Mouse (Mus musculus): ENCODE measurements at regions not wholly inside any gene's neighbourhood (a gene's known extent, or its start where the extent isn't known, plus 50 kb on each side); places are given as distances from the start of the nearest gene placed in this dataset.

- Histone ChIP-seq H3K4me3 (ENCODE audit: low read depth, low read length) (no peak overlapping the region), H3K4me2 (replicated peaks; ENCODE audit: low read depth) (no peak overlapping the region), H3K9me3 (ENCODE audit: control insufficient read depth) (no peaks in the 10 kb centered on the region), H3K4me1 (replicated peaks; ENCODE audit: control insufficient read depth, insufficient read depth, low read length) (no peaks in the 10 kb centered on the region), H3K36me3 (ENCODE audit: control insufficient read depth, insufficient read depth) (no peaks in the 10 kb centered on the region), H3K27ac (ENCODE audit: low read depth, low read length) (no peak overlapping the region), H3K9ac (ENCODE audit: low read depth, low read length) (no peak overlapping the region), H3K27me3 (replicated peaks; ENCODE audit: control insufficient read depth, insufficient read depth, low read length) (no peaks in the 10 kb centered on the region)
- no peak for TF ChIP-seq CTCF (IDR thresholded peaks at IDR 0.05; ENCODE audit: low read depth)
- WGBS, result 89% methylated on average over 8 of the region's 8 CpGs
- ATAC-seq, result no peak
Observed at GRCm38 (mm10) chr2:169443271-169443670, 144.3 kb downstream of the Gm11011 start.

GRCm38 (mm10) chr2:169431516-169431915 is 156.0 kb downstream of the Gm11011 start:
- H3K9me3 ChIP-seq (ENCODE audit: control insufficient read depth), result no peaks in the 10 kb centered on the region
- no peak overlapping the region for H3K4me3 ChIP-seq (ENCODE audit: low read depth, low read length)
- ATAC-seq, result no peak
- no peak for TF ChIP-seq CTCF (IDR thresholded peaks at IDR 0.05; ENCODE audit: low read depth)
- H3K4me1 ChIP-seq (replicated peaks; ENCODE audit: control insufficient read depth, insufficient read depth, low read length), result no peaks in the 10 kb centered on the region
- no peaks in the 10 kb centered on the region for H3K36me3 ChIP-seq (ENCODE audit: control insufficient read depth, insufficient read depth)
- no peak overlapping the region for H3K27ac ChIP-seq (ENCODE audit: low read depth, low read length)
- H3K4me2 ChIP-seq (replicated peaks; ENCODE audit: low read depth), result no peak overlapping the region
- H3K9ac ChIP-seq (ENCODE audit: low read depth, low read length), result no peak overlapping the region
- no peaks in the 10 kb centered on the region for H3K27me3 ChIP-seq (replicated peaks; ENCODE audit: control insufficient read depth, insufficient read depth, low read length)
- 96% methylated on average over 8 of the region's 8 CpGs for WGBS

GRCm38 (mm10) chr2:169429411-169429810 is 158.1 kb downstream of the Gm11011 start:
- no peak overlapping the region for H3K27ac ChIP-seq (ENCODE audit: low read depth, low read length)
- no peak for TF ChIP-seq CTCF (IDR thresholded peaks at IDR 0.05; ENCODE audit: low read depth)
- no peak overlapping the region for H3K4me2 ChIP-seq (replicated peaks; ENCODE audit: low read depth)
- no peak overlapping the region for H3K4me3 ChIP-seq (ENCODE audit: low read depth, low read length)
- no peaks in the 10 kb centered on the region for H3K4me1 ChIP-seq (replicated peaks; ENCODE audit: control insufficient read depth, insufficient read depth, low read length)
- 84% methylated on average over 7 of the region's 7 CpGs for WGBS
- no peaks in the 10 kb centered on the region for H3K9me3 ChIP-seq (ENCODE audit: control insufficient read depth)
- no peak overlapping the region for H3K9ac ChIP-seq (ENCODE audit: low read depth, low read length)
- no peaks in the 10 kb centered on the region for H3K27me3 ChIP-seq (replicated peaks; ENCODE audit: control insufficient read depth, insufficient read depth, low read length)
- ATAC-seq, result no peak
- no peaks in the 10 kb centered on the region for H3K36me3 ChIP-seq (ENCODE audit: control insufficient read depth, insufficient read depth)

GRCm38 (mm10) chr2:169424166-169424920 is 163.2 kb downstream of the Gm11011 start:
- 62% methylated on average over 12 of the region's 12 CpGs for WGBS

GRCm38 (mm10) chr2:169412361-169412760 is 175.2 kb downstream of the Gm11011 start:
- Histone ChIP-seq H3K27me3 (replicated peaks; ENCODE audit: control insufficient read depth, insufficient read depth, low read length) (no peaks in the 10 kb centered on the region), H3K27ac (ENCODE audit: low read depth, low read length) (no peak overlapping the region), H3K4me3 (ENCODE audit: low read depth, low read length) (no peak overlapping the region), H3K4me2 (replicated peaks; ENCODE audit: low read depth) (no peak overlapping the region), H3K9ac (ENCODE audit: low read depth, low read length) (no peak overlapping the region), H3K36me3 (ENCODE audit: control insufficient read depth, insufficient read depth) (no peaks in the 10 kb centered on the region), H3K9me3 (ENCODE audit: control insufficient read depth) (no peaks in the 10 kb centered on the region), H3K4me1 (replicated peaks; ENCODE audit: control insufficient read depth, insufficient read depth, low read length) (no peaks in the 10 kb centered on the region)
- 81% methylated on average over 6 of the region's 6 CpGs for WGBS
- no peak for ATAC-seq
- TF ChIP-seq CTCF (IDR thresholded peaks at IDR 0.05; ENCODE audit: low read depth), result no peak

More at GRCm38 (mm10) chr2:169424166-169424920, 163.2 kb downstream of the Gm11011 start:
- no peak overlapping the region for H3K4me3 ChIP-seq (ENCODE audit: low read depth, low read length)
- H3K9me3 ChIP-seq (ENCODE audit: control insufficient read depth), result no peaks in the 10 kb centered on the region
- H3K4me1 ChIP-seq (replicated peaks; ENCODE audit: control insufficient read depth, insufficient read depth, low read length), result no peaks in the 10 kb centered on the region
- no peak for TF ChIP-seq CTCF (IDR thresholded peaks at IDR 0.05; ENCODE audit: low read depth)
- H3K36me3 ChIP-seq (ENCODE audit: control insufficient read depth, insufficient read depth), result no peaks in the 10 kb centered on the region
- H3K27ac ChIP-seq (ENCODE audit: low read depth, low read length), result no peak overlapping the region
- ATAC-seq, result no peak
- H3K27me3 ChIP-seq (replicated peaks; ENCODE audit: control insufficient read depth, insufficient read depth, low read length), result no peaks in the 10 kb centered on the region
- no peak overlapping the region for H3K9ac ChIP-seq (ENCODE audit: low read depth, low read length)
- no peak overlapping the region for H3K4me2 ChIP-seq (replicated peaks; ENCODE audit: low read depth)

DNA sequence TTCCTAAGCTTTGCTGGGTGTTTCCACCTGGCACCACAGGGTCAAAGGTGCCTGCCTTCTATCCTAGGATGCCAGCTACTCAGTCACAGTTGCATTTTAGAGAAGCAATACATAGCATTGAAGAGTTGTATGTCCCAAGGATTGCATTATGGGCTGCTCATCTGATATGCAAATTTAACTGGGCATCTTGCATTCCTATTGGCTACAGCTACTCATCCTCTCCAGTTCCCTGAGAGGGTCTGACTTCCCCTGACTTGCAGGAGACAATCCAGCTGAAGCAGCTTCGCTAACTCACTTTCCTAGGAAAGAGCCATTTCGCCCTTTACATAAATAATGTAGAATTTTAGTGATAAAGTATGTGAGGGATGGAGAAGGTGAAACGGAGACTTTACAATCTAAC is 177.5 kb downstream of the Gm11011 start:
- H3K9ac ChIP-seq (ENCODE audit: low read depth, low read length), result no peak overlapping the region
- H3K27me3 ChIP-seq (replicated peaks; ENCODE audit: control insufficient read depth, insufficient read depth, low read length), result no peaks in the 10 kb centered on the region
- no peaks in the 10 kb centered on the region for H3K4me1 ChIP-seq (replicated peaks; ENCODE audit: control insufficient read depth, insufficient read depth, low read length)
- no peak overlapping the region for H3K27ac ChIP-seq (ENCODE audit: low read depth, low read length)
- ATAC-seq, result no peak
- no peaks in the 10 kb centered on the region for H3K9me3 ChIP-seq (ENCODE audit: control insufficient read depth)
- no peak overlapping the region for H3K4me3 ChIP-seq (ENCODE audit: low read depth, low read length)
- no peak for TF ChIP-seq CTCF (IDR thresholded peaks at IDR 0.05; ENCODE audit: low read depth)
- H3K4me2 ChIP-seq (replicated peaks; ENCODE audit: low read depth), result no peak overlapping the region
- 31% methylated on average over 3 of the region's 3 CpGs for WGBS
- H3K36me3 ChIP-seq (ENCODE audit: control insufficient read depth, insufficient read depth), result no peaks in the 10 kb centered on the region

Measured in intestine, postnatal 0 days (tissue).